Mouse (Mus musculus): ENCODE data around the gene Fzd1.

The Fzd1 gene

GRCm38 (mm10) chr5:4757902-4758301, at the start of gene Fzd1:
Gene Fzd1, minus strand, starts transcription at chr5:4758035.
- DNase-seq (ENCODE audit: low spot score), result peak; percentile 83

DNA sequence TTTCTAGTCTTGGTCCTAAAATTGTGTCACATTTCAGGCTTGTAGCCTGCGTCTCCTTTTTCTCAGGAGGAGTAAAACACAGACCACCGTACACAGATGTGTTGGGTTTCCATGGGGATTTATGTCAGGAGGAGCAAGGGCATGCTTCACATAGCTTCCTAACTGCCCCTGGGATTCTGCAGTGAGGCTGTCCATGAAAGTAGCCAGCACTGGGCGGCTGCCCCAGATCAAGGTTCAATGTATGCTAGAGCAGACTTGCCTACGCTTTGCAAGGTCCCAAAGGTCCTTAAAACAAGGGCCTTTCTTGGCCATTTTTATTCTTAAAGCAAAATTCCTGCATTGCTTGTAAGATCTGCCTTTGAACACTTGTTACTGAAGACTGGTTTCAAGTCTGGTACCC, 47.4 kb upstream of the Fzd1 start:
- no peak for DNase-seq (ENCODE audit: low spot score)

GRCm38 (mm10) chr5:4803708-4804107, 45.9 kb upstream of the Fzd1 start:
- no peak for DNase-seq (ENCODE audit: low spot score)

- no peak for DNase-seq (ENCODE audit: low spot score)
Measured at GRCm38 (mm10) chr5:4801971-4802370, 44.1 kb upstream of the Fzd1 start.

- DNase-seq (ENCODE audit: low spot score), result no peak
Measured at GRCm38 (mm10) chr5:4801096-4801850, 43.4 kb upstream of the Fzd1 start.

DNA sequence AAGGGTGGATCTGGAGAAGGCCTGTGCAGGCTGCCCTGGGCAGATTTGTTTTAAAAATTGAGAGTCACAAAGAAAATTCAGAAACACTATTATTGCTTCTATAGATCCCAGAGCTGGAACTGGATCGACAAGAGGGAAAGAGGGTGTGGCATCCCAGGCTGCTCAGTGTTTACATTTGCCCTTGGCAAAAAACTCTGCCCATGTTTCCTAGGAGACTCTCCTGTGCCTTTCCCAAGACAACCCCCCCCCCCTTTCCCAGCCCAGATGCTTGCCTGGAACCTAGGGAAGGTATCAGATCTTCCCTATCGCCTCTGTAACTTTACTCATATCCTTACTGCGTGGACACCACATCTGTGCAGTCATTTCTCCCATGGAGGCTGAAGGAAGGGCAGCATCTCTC, 33.4 kb upstream of the Fzd1 start:
- no peak for DNase-seq (ENCODE audit: low spot score)

DNA sequence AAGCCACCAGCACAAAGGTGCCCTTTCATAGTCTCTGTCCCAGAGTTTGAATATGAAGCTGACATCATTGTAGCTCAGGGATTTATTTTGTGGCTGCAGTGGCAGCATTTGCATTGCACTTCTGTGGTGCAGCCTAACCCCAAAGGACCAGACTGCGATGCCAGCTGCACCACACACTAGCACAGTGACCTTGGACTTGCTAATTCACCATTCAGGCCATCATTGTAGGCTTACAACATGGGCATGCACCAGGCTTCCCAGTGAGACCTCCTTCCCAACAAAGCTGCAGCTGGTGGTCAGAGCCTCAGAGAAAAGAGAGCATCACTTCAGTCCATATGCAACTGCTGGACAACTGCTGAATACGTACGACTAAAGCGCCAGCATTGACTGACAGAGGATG, 32.4 kb upstream of the Fzd1 start:
- no peak for DNase-seq (ENCODE audit: low spot score)

- no peak for DNase-seq (ENCODE audit: low spot score)
Measured at GRCm38 (mm10) chr5:4788484-4788883, 30.6 kb upstream of the Fzd1 start.

- DNase-seq (ENCODE audit: low spot score), result no peak
Measured at GRCm38 (mm10) chr5:4786816-4787215, 29.0 kb upstream of the Fzd1 start.

DNA sequence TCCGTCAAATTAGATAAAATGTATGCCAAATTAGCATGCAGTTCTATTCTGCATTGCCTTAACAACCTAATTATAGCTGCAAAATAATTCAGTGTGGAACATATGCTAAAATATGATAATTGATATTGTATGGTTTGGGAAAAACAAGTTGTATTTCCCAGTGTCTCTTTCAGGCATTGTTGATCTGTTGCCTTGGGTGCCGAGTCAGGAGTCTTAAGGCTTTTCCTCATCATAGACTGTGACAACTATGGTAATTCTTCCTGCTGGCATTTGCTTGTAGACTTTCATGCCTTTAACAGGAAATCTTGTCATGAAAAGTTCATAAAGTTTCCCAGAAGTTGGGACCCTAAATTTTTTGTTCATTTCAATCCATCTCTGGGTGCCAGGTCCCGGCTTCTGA, 20.4 kb upstream of the Fzd1 start:
- DNase-seq (ENCODE audit: low spot score), result no peak

GRCm38 (mm10) chr5:4776495-4776894, 18.7 kb upstream of the Fzd1 start:
- no peak for DNase-seq (ENCODE audit: low spot score)

DNA sequence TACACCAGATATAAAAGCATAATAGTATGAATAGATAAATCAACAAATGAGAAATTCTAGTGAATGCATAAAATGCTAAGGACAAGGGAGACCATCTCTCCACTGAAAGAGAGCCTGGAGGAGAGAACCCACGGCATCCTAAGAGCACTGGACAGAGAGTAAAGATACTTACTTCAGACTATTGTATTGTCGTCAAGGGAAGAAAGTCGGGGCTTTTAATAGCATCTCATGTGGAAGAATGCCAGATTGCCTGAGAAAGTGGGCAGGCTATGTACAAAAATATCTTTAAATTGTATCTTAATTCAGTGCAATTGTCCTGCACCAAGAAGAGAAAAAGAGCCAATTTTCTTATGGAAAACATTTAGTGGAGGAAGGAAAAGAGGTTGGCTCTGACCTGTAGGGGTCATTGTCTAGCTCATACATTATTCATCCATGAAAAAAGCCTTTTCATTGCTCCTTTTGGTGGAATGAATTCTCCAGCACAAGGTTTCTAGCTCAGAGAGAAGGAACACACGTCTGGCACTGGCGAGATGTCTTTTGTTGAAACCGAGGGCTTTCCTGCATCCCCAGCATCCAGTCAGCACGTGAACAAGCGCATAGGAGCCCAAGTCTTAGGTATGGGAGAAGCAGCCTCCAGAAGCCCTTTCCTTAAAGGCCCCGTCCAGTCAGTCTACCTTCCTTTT, 15.4 kb upstream of the Fzd1 start:
- DNase-seq (ENCODE audit: low spot score), result no peak

GRCm38 (mm10) chr5:4770609-4771008, 12.8 kb upstream of the Fzd1 start:
- no peak for DNase-seq (ENCODE audit: low spot score)

DNA sequence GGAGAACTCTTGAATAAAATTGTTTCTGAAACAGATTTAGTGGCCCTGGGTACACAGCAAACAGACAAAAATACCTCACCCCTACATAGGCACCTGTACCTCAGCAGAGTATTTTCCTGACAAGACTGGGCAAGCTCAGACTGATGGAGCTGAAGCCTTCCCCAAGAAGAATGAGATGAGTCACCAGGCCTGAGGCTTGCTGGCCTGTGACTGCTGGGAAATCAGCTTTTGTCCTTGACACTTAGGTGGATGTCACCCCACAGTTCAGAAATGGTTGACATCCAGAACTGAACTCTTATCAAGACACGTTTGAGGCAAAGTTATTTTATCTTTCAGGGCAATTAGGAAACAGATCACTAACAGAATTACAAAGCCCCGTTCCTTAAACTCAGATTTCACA, 10.1 kb upstream of the Fzd1 start:
- DNase-seq (ENCODE audit: low spot score), result no peak

DNA sequence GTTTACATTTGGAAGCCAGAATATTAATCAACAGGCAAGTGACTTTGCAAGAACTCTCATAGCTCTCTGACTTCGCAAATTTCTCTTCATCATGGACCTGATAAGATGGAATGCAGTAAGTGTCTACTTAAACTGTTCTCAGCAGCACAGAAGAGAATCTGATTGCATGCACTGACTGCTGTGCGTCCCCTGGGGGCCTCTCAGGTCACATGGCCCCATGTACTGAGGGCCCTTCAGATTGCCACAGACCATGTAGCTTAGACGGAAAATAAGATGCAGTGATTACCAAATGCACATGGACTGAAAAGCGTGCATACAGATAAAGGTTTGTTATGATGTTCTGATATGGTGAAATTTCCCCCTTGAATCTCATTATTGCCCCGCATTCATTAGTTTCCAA, 8.9 kb upstream of the Fzd1 start:
- DNase-seq (ENCODE audit: low spot score), result no peak

DNA sequence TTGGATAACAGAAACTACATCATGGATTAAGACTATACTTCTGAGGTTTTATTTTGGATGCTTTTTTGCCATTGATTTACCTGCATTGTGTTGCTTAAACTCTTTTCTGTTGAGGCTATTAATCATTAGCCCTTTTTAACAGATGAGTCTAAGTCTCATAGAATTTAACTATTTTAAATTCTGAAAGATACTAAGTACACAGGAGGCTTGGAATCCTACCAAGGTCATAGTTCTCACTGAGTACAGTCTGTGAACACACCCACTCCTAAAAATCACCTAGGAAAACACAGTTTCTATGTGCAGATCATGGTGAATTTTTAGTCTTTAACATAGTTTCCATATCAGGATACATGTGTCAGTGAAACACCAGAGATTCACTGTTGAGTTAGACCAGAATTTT, 4.1 kb upstream of the Fzd1 start:
- DNase-seq (ENCODE audit: low spot score), result no peak

DNA sequence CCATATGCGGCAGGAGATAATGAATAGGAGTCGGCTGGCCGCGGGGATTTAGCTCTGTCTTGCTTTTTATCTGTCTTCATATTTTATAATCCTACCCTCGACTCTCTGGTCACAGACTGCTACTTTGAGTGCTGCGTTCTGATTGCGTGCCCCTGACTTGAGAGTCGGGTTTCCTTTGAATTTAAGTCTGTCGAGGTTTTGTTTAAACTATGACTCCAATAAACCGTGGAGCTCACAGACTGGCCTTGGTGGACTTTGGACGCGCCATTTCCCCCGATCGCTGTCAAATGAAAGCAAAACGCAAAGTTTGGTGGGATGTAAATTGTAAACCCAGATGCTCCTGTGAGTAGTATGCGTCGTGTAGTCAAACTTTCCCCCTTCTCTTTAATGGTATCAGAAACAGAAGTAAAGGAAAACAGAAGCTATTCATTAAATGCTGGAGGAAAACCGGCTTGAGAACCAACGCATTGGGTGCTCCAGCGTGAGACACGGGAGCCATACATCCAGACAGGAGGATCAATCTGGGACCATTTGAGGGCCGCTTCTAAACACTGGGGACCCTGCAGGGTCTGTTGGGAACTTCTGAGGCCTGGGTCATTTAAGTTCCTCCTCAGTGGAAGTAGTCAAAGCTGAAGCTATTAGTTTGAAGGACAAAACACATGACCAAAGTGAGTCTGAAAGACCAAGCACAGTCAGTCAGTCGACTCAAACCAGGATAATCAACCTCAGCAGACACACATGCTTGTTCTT, 671 bp upstream of the Fzd1 start:
- DNase-seq (ENCODE audit: low spot score), result no peak

- peak; percentile 61 for DNase-seq (ENCODE audit: low spot score)
Measured at GRCm38 (mm10) chr5:4756871-4757711, 744 bp downstream of the Fzd1 start.

DNA sequence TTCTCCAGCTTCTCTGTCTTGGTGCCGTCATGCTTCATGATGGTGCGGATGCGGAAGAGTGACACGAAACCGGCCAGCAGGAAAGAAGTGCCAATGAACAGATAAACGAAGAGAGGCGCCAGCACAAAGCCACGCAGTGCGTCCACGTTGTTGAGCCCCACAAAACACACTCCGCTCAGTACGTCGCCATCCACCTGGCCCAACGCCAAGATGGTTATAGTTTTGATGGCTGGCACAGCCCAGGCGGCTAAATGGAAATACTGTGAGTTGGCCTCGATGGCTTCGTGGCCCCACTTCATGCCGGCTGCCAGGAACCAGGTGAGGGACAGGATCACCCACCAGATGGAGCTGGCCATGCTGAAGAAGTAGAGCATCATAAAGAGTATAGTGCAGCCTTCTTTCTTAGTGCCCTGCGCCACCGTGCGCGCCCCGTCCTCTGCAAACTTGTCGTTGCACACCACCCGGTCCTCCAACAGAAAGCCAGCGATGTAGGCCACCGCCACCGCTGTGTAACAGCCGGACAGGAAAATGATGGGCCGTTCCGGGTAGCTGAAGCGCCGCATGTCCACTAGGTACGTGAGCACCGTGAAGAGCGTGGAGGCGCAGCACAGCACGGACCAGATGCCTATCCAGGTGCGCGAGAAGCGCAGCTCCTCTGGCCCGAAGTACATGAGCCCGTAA, 1.7 kb downstream of the Fzd1 start:
- peak; percentile 36 for DNase-seq (ENCODE audit: low spot score)

- DNase-seq (ENCODE audit: low spot score), result no peak
Measured at GRCm38 (mm10) chr5:4755326-4755725, 2.5 kb downstream of the Fzd1 start.

- DNase-seq (ENCODE audit: low spot score), result no peak
Measured at GRCm38 (mm10) chr5:4754701-4755281, 3.0 kb downstream of the Fzd1 start.

Data from urinary bladder, postnatal 25 days (tissue).